Mouse (Mus musculus) gastrocnemius, adult 8-10 months (tissue): ENCODE results near the gene Asic3. TPM values are rescaled to one million over a fixed set of nuclear protein-coding genes. Genes with fewer than 3 reads are reported as not detected.
"Not testable (repeated sequence)": the region's sequence is repeated elsewhere in the genome, so short reads cannot be mapped to it uniquely, and the experiment has no call there.

Experiments
- DNase-seq, 2 experiments: peaks; one replicate each; pipeline ENCODE4 v3.0.0; 2022; ENCODE audit warnings: low spot score in 2 of 2
- total RNA-seq, 4 experiments: library from RNA; stranded (reverse); gene quantifications; 2 replicates each; pipeline ENCODE4 v1.2.4; 2022

Gene Asic3
- total RNA-seq, 4 experiments from 2014 or later: 0.34 TPM; not detected in 3

DNA sequence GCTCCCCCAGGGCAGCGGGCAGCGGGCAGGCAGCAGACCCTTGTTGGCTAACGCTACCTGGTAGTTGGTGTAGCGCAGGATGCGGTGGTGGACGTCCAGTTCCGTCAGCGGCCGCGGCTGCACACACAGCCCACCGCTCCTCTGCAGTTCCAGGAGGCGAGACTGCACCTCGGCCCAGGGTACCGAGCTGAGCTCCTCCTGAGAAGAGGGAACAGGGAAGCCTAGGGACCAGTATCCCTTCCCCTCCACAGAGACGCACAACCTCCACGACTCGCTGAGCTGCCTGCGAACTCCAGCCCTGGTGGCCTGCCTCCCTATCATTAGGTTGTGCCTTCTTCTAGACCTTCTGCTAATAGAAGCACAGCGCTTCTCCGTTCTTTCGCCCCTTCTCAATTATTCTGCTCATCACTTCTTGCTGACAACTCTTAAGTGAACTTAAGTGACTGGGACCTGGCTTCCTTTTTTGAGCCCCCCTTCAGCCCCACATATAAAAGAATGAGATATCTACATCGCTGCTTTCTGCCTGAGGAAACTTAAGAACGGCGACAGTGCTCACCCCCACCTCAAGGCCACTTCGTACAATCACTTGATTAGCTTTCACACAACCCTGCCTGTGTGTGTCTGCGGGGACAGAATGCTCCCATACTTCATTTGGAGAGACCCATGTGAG is 24.8 kb upstream of the Asic3 start:
- DNase-seq: no peak

DNA sequence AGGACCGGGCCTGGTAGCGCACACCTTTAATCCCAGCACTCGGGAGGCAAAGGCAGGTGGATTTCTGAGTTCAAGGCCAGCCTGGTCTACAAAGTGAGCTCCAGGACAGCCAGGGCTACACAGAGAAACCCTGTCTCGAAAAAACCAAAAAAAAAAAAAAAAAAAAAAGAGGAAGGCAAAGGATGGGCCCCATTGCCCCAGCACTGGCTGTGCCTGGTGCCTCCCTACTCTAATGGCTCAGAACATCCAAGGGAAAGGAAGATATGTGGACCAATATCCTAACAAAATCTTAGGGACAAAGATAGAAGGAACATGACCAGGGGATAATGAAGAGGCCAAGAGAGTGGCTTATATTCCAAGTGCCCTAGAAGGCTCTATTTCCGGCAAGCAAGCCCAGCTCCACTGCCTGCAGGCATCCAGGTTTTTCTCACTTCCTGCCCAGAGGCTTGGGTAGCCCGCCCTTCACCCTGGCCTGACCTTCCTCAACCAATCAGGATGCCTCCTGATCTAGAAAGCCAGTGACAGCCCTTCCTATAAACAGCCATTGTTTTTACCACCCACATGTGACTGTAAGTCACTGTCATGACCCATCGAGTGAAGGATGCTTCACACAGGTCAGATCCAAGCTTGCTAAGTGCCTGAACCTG is 24.1 kb upstream of the Asic3 start:
- no peak for DNase-seq

DNA sequence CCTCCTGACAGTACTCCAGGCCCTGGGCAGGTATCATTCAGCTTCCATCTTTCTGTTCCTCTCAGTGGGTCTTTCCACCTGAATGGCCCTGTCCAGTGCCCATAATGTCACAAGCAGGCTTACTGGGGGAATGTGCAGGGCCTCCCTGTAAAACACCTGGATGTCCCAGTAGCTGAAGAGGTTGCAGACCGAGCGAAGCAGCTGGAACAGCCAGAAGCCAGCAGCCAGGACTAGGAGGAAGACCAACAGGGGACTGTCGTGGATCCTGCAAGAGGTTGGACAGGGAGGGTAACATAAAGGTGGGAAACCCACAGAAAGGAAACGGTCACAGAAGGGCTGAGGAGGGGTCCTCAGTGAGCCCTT is 23.6 kb upstream of the Asic3 start:
- DNase-seq: no peak

DNA sequence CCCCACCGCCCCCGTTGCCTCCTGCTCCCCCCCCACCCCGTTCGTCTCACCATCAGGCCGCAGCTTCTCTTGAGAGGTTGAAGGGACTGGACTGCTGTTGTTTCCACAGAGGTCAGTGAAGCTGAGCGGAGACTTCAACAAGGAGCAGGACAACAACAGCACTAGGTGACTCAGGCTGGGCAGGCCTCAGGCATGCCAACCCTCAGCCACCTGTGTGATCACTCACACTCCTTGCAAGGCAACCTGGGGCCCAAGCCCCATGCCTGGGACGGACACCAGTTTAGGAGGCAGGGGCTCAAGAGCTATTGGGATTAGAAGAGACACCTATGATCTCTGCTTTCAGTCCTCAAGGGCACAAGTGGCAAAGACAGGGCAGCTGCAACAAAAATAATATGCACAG is 21.3 kb upstream of the Asic3 start, which contains the start of gene Atg9b:
Gene Atg9b (minus strand): TSS at position 280 of the 400 bp plus-strand sequence.
- DNase-seq: no peak

DNA sequence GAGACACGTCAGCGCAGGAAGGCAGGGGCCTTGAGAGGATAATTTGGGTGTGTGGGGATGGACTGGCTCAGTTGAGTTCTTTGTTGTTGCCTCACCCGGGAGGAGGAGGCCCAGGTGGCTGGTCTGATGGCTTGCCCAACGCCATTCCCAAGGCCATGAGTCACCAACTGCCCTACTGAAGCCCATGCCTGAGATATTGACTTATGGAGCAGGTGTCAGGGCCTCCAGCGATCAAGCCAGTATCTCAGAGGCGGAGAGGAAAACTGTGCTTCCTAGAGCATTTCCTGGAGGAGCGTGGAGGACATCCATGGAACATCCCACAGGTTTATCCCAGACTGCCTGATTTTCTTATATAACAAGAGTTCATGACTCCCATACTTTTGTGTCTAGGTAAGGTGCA is 20.5 kb upstream of the Asic3 start:
- no peak for DNase-seq

DNA sequence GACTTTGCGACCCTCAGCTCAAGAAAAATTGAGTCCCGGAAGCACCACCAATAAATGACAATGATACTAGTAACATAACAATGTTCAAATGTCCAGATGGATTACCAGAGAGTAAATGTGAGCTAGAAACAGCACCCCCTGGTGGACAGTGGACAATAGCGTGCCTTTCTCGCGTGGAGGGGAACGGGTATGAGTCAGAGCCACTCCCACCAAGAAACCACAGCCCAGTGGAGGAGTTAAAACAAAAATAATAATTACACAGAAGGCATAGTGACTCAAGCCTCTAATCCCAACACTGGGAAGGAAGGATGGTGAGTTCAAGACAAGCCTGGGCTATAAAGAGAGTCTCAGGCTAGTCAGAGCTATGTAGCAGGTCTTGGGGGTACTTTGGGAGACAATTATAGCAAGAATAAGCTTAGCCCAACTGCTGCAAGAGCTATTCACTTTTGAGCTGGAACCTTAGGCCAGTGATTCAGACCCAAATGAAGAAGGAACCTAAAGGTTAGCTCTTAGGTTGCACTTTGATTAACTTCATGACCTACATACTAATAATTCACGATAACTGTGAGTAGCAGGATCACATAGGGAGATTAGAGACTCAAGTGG is 19.7 kb upstream of the Asic3 start, which contains the start of gene Abcb8:
Gene Abcb8 (plus strand): TSS at position 272 of the 606 bp plus-strand sequence.
- peak; percentile 61 to 62 for DNase-seq

DNA sequence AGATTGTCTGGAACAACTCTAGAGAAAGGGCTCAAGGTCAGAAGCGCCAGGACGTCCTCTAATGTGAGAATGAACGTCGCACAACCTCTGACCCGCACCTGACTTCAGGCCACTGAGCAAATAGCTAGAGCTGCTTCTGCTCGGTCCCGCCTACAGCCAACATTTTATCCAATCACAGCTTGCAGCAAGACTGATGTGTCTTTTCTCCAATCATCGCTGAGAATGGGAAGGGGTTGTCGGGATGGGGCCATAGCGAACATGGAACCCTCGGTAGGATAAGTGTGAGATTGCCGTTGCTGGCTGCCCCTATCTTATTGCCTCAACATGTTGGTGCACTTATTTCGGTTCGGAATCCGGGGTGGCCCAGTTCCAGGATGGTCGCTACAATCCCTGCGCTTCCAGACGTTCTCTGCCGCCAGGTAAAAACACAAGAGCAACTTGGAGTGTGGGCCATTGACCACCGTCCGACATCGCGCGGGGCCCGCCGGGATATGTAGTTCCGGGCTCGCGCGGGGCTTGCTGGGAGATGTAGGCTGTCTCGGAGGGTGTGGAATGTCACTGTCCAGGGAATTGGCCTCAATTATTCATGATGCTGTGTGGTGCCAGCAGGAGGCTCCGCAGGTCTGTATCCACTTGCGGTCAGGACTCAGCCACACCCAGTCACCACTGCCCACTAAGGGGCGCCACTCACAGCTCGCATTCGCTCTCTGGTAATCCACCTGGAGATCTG is 18.9 kb upstream of the Asic3 start:
- DNase-seq: peak; percentile 90 to 94

DNA sequence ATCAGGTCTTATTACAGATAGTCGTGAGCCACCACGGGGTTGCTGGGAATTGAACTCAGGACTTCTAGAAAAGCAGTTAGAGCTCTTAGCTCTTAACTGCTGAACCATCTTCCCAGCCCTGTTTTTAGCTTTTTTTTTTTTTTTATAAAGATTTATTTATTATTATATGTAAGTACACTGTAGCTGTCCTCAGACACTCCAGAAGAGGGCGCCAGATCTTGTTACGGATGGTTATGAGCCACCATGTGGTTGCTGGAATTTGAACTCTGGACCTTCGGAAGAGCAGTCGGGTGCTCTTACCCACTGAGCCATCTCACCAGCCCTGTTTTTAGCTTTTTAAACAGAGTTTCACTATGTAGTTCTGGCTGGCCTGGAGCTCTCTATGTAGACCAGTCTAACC is 16.9 kb upstream of the Asic3 start:
- DNase-seq: not testable (repeated sequence)

DNA sequence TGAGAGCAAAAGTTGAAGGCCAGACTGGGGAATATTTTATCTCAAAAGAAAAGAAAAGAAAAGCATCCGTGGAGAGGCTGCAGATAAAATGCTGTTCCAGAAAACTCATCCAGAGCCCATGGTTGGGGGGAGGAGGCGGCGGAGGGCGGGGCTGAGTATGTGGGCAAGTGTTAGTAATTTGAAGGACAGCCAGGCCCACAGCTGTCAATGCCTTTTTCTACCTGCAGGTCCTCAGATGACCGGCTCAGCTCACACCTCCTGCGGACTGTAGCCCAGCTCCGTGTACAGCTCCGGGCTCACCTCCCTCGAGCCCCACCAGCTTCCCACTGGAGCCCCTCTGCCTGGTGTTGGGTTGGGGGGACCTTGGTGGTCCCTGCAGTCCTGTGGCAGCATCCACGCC is 13.5 kb upstream of the Asic3 start:
- no peak for DNase-seq

DNA sequence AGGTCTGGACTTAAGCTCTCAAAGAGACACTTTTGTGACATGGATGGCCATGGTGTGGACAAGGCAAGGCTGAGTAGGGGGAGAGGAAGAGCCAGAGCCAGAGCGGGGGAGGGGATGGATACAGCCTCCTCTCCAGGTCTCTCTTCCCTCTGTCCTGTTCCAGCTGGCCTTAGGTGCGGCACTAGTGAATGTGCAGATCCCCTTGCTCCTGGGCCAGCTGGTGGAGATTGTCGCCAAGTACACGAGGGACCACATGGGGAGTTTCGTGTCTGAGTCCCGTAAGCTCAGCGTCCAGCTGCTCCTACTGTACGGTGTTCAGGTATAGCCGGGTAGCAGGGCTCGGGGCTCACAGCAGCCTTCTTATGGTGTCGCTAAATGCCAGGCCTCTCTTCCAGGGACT is 12.8 kb upstream of the Asic3 start:
- no peak for DNase-seq

DNA sequence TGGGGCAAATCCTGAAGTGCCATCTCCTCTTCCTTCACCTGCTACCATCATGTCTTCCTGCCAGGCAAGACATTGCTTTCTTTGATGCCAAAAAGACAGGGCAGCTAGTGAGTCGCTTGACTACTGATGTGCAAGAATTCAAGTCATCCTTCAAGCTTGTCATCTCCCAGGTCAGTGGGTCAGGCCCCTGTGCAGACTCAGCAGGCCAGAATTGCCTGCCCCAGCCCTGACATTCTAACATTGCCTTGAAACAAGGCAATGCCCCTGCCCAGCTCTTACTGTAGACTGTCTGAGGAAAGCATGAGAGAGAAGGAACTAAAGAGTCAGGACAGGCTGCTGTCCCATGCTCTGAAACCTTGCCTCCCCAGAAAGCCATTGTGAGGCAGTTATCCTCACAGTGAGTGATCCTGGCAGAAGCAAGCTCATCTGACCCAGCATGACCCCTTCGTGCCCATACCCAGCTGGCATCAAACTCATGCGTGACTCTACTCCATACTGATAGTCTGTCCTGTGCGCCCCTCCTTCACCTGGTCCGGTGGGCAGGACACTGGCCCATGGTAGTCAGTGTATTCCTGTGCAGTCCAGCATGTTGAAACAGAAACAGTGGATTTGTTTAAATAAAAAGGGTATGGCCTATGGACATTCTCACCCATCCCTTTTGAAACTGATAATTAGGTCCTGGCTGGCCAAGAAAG is 12.1 kb upstream of the Asic3 start:
- DNase-seq: no peak

DNA sequence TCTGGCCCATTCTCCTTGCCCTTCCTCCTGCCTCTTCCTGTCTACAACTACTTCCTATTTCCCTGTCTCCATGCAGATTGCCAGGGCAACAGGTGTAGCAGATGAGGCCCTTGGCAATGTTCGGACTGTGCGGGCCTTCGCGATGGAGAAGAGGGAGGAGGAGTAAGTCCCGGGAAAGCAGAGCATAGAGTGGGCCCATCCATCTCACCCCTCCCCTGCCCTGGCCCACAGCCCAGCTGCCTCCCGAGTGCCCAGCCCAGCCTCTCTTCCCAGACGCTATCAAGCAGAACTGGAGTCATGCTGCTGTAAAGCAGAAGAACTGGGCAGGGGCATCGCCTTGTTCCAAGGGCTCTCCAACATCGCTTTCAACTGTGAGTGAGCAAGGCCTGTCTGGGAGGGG is 11.2 kb upstream of the Asic3 start:
- DNase-seq: no peak

DNA sequence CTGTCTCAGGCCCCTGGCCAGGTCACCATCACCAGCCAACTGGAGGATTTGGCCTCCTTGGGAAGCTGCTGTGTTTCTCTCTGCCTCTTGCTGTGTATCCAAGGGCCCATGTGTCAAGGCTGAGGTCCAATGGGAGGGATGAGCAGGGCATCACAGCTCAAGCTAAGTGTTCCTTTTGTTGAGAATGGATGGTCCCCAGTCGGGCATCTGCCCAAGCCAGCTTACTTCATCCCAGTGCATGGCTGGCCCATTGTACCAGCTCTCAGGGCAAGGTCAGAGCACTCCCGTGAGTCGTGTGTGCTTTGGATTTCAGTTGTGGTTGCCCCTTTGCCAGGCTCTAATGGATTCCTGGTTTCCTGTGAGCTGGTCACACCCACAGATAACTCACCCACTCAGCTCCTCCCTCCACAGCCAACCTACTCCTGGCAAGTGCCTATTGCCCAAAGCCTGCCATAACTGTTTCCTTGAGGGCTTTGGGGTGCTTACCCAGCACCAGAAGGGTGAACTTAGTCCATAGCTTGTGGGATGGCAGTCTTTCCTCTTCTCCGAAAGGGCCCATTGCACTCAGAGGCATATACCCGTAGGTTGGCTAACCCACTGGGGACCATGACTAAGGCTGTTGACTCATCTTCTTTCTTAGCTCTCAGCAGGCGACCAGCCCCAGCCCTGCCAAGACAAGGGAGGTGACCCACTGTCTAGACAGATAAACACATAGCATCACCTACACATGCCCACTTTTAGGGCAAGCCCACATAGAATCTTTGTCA is 8.4 kb upstream of the Asic3 start:
- no peak for DNase-seq

DNA sequence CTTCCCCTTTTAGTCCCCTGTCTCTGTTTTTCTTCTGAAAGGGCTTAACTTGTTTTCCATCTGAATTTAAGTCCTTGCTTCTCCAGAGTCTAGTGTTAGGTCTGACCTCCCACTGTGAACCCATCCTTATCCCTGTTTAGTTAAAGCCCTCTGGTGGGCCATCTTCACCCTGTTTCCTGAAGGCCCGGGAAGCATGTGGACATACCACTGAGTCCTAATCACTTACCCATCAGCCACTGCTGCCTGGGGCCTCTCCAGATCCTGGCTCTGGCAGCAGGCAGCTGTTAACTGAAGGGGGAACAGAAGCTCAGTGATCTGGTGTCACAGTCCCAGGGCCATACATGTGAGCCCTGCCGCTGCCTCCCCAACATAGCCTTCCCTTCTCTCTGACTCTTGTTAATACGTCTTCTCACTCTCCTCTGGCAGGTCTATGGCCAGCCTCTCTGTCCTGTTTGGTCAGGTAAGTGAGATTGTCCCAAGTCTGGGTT is 7.8 kb upstream of the Asic3 start:
- no peak for DNase-seq

DNA sequence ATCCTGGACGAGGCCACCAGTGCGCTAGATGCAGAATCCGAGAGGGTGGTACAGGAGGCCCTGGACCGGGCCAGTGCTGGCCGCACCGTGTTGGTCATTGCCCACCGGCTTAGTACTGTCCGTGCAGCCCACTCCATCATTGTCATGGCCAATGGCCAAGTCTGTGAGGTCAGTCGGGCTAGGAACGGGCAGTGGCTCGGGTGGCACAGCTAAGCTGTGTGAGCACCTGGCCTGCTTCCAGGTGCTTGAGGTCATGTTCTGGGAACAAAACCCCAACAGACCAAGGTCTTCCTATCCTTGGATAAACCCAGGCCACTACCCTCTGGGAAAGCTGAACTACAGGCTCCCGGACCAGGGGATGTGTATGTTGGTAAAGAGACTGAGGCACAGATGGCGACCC is 4.5 kb upstream of the Asic3 start:
- no peak for DNase-seq

DNA sequence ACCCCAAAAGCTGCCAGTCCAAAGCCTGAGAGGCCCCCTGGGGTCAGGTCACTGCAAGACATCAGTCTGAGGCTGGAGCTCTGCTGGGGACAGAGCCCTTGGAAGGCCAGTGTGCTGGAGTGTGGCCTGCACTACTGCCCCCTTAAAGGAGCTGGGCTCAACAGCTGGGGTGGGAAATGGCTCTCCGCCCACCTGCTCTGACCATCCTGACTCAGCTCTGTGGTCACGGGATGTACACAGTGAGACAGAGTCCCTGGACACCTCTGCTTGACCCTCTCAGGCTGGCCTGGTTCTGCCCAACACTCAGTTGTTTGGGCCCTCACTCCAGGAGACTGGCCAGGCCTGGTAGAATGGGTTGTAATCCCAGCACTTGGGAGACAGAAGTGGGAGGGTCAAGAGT is 3.7 kb upstream of the Asic3 start:
- DNase-seq: no peak

DNA sequence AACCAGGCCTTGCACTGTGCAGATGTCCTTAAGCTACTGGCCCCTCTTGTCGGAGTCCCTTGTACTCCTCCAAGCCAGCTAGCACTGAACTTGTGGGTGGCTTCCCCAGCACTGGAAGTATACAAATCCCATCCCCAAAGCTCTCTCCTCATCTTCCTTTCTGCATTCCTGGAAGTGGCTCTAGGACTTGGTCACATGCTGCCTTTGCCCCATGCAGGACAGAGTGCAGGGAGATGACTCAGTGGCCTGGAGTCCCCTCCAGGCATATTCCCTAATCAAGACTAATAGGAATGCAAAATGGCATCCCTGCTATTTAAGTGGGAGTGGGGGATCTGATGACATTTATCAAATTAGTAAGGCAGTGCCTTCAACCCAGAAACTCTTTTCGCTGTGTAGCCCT is 1.1 kb upstream of the Asic3 start:
- DNase-seq: no peak

DNA sequence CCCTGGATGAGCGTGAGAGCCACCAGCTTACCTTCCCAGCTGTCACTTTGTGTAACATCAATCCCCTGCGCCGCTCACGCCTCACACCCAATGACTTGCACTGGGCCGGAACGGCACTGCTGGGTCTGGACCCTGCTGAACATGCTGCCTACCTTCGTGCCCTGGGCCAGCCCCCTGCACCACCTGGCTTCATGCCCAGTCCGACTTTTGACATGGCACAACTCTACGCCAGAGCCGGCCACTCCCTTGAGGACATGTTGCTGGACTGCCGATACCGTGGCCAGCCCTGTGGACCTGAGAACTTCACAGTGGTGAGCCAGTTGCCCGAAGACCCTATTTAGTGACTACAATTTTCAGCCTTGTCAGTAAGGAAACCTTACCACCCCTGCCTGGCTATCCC is 746 bp downstream of the Asic3 start:
- no peak for DNase-seq

DNA sequence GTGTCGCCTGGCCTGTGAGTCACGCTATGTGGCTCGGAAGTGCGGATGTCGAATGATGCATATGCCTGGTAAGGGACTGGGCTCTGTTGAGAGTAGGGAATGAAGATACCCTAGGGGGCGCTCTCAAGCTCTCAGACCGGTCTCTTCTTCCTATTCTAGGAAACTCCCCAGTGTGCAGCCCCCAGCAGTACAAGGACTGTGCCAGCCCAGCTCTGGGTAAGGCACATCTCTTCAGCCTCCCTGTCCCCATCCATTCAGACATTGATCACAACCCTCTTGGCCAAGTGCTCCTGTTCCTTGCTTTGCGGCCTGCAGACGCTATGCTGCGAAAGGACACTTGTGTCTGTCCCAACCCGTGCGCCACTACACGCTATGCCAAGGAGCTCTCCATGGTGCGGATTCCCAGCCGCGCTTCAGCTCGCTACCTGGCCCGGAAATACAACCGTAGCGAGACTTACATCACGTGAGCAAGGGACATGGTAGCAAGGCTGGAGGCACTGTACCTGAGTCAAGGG is 3.1 kb downstream of the Asic3 start:
- peak; percentile 45 for DNase-seq

DNA sequence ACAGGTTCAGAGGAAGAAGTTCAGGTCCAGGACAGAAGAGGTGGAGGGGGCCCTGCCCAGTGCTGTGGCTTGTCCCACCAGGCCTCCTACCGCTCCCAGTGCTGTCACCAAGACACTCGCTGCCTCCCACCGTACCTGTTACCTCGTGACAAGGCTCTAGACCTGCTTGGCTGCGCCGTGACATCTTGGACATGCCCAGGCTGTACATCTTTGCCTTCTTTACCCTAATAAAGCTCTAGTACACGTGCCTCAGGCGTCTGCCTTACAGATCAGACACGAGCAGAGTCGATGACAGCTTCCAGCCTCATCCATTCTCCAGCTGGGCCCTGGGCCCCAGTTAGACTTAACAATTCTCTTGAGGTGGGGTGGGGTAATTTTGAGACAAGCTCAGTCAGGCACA is 4.4 kb downstream of the Asic3 start:
- no peak for DNase-seq
